Mouse (Mus musculus): ENCODE data around the gene Nap1l1. TPM values are rescaled to one million over a fixed set of nuclear protein-coding genes. Genes with fewer than 3 reads are reported as not detected.

The Nap1l1 gene
- polyA plus RNA-seq, 1 experiment from 2014 or later: 293 TPM

DNA sequence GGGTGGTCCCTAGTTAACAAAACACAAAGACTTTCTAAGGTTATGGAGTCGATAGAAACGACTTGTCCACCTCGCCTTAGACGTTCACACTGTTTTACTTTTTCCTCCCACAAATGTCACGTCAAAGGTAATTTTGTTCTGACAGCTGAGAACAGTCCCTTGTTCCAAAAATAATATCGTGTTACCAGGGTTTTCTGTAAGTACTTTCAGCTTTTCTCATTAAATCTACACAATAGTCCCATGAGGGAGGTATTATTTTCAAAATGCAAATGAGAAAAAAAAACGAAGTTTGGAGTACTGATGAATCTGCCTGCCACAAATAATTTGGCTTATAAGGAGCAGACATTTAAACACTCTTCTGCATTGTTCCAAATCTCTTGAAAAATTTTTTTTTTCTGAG, 14.9 kb upstream of the Nap1l1 start:
- ATAC-seq (ENCODE audit: insufficient number of reproducible peaks, insufficient read depth, low FRiP score, low TSS enrichment, low read depth): no peak
- H3K4me2 ChIP-seq: no peak overlapping the region
- no peak overlapping the region for H3K27ac ChIP-seq
- WGBS: 40% methylated on average over 7 of the region's 7 CpGs
- no peaks in the 10 kb centered on the region for H3K36me3 ChIP-seq
- no peak overlapping the region for H3K9ac ChIP-seq
- H3K4me3 ChIP-seq: no peak overlapping the region
- 0 out of 2 replicates have a peak, but pooled peaks cover 3% of the 10 kb centered on the region for H3K4me1 ChIP-seq
- H3K9me3 ChIP-seq: no peaks in the 10 kb centered on the region
- no peaks in the 10 kb centered on the region for H3K27me3 ChIP-seq

DNA sequence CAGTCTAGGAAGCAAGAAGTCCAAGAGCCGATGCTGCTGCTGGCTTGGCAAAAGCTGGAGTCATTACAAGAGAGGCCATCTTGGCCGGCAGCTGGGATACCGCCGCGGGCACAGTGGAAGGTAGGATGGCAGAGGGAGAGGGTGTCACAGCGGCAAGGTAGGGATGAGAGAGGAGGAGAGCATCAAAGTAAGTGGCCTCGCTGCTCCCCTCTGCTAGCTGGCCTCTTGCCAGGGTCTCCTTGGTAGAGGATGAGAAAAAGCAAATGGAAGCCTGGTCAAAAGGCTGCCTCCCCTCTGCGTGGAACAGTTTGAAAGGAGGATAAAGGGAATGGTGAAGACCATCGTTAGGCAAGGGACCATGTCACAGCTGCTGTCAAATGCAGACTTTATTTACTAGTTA, 14.0 kb upstream of the Nap1l1 start:
- Histone ChIP-seq H3K4me3 (no peak overlapping the region), H3K27ac (no peak overlapping the region), H3K9ac (no peak overlapping the region), H3K27me3 (no peaks in the 10 kb centered on the region), H3K9me3 (no peaks in the 10 kb centered on the region), H3K4me2 (no peak overlapping the region), H3K4me1 (0 out of 2 replicates have a peak, but pooled peaks cover 3% of the 10 kb centered on the region), H3K36me3 (no peaks in the 10 kb centered on the region)
- 80% methylated on average over 9 of the region's 9 CpGs for WGBS
- no peak; the same call in 1 of the 2 replicates for ATAC-seq (ENCODE audit: insufficient number of reproducible peaks, insufficient read depth, low FRiP score, low TSS enrichment, low read depth)

DNA sequence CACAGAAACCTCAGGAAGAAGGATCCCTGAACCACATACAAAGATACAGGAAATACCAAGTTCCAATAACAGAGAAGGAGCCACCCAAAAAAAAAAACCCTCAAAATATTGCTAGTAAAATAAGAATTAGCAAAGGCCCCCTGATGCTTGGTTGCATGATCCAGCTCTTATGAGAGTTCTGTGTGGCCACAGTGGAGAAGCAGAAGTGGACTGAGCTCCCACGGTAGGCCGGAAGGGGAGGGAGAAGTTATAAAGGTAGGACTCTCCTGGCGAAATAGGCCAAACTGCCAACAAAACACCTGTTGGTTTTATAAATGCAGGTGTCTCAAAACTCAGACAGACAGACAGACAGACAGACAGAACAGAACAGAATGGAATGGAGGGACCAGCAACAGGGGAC, 13.1 kb upstream of the Nap1l1 start:
- Histone ChIP-seq H3K27me3 (no peaks in the 10 kb centered on the region), H3K4me1 (0 out of 2 replicates have a peak, but pooled peaks cover 3% of the 10 kb centered on the region), H3K4me3 (no peak overlapping the region), H3K9me3 (no peaks in the 10 kb centered on the region), H3K9ac (no peak overlapping the region), H3K27ac (no peak overlapping the region), H3K4me2 (no peak overlapping the region), H3K36me3 (no peaks in the 10 kb centered on the region)
- ATAC-seq (ENCODE audit: insufficient number of reproducible peaks, insufficient read depth, low FRiP score, low TSS enrichment, low read depth): no peak
- 81% methylated on average over 3 of the region's 3 CpGs for WGBS

DNA sequence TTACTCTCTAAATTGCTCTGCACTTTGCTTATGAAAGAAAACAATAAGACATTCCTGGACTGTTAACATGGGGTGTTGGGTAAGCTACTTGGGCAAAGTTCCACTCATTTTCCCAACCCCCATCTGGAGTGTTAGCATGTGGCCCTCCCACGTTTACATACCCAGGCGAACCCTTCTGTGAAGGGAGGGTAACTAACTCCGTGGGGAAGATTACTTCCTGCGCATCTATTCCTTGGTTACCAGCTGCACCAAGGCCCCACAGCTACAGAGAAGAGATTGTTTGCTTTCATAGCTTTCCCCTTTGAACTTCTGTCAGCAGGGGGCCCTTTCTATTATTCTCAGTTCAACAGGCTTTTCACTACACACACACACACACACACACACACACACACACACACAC, 12.6 kb upstream of the Nap1l1 start:
- H3K27me3 ChIP-seq: no peaks in the 10 kb centered on the region
- 13% methylated on average over 4 of the region's 4 CpGs for WGBS
- H3K4me2 ChIP-seq: no peak overlapping the region
- H3K36me3 ChIP-seq: no peaks in the 10 kb centered on the region
- H3K4me3 ChIP-seq: no peak overlapping the region
- no peak for ATAC-seq (ENCODE audit: insufficient number of reproducible peaks, insufficient read depth, low FRiP score, low TSS enrichment, low read depth)
- no peaks in the 10 kb centered on the region for H3K9me3 ChIP-seq
- no peak overlapping the region for H3K9ac ChIP-seq
- no peak overlapping the region for H3K27ac ChIP-seq
- H3K4me1 ChIP-seq: 0 out of 2 replicates have a peak, but pooled peaks cover 3% of the 10 kb centered on the region

- no peak overlapping the region for H3K4me3 ChIP-seq
- no peak for ATAC-seq (ENCODE audit: insufficient number of reproducible peaks, insufficient read depth, low FRiP score, low TSS enrichment, low read depth)
- 92% methylated on average over 1 of the region's 1 CpGs for WGBS
Observed at GRCm38 (mm10) chr10:111464833-111465232, 8.2 kb upstream of the Nap1l1 start.

DNA sequence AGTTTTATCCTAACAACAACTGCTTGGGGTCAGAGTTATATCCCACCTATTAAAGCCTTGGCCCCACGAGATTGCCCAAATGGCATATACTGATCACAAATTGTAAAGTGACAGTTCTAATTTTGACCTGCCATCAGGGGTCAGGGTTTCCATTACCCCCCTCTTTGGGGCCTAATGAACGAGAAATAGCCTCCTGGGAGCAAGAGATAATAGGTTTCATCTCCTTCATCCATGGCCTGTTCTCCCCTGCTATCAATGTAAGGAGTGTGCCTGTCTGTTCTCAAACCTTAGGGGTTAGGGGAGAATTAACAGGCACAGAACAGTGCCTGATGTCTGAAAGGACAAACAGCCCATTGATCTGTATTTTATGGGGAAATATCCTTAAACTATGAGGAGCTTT, 7.6 kb upstream of the Nap1l1 start:
- no peak for ATAC-seq (ENCODE audit: insufficient number of reproducible peaks, insufficient read depth, low FRiP score, low TSS enrichment, low read depth)

More at GRCm38 (mm10) chr10:111464833-111465232, 8.2 kb upstream of the Nap1l1 start:
- Histone ChIP-seq H3K4me2 (no peak overlapping the region), H3K9me3 (no peaks in the 10 kb centered on the region), H3K36me3 (no peaks in the 10 kb centered on the region), H3K4me1 (no peaks in the 10 kb centered on the region), H3K27me3 (no peaks in the 10 kb centered on the region), H3K27ac (no peak overlapping the region), H3K9ac (no peak overlapping the region)

DNA sequence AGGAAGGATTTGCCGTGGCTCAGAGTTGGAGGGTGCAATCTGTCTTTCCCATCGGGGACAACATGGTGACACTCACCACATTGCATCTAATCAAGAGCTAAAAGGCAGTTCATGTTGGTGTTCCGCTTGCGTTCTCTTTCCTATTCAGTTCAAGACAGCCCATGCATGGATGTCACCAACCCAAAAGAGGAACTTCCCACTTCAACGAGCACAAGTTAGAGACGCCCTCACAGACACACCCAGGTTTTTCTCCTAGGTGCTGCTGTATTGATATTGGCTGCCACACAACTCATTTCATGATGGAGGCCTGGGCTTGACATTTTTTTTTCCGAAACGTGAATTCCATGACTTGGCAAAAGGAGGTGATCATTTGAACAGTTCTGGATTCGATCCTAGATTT, 1.9 kb upstream of the Nap1l1 start:
- no peaks in the 10 kb centered on the region for H3K27me3 ChIP-seq
- no peaks in the 10 kb centered on the region for H3K9me3 ChIP-seq
- H3K4me1 ChIP-seq: no peaks in the 10 kb centered on the region; the same call in none of the 2 replicates
- H3K4me2 ChIP-seq: no peak overlapping the region
- no peak overlapping the region for H3K9ac ChIP-seq
- 87% methylated on average over 9 of the region's 9 CpGs for WGBS
- no peak overlapping the region for H3K27ac ChIP-seq
- no peak overlapping the region for H3K4me3 ChIP-seq
- H3K36me3 ChIP-seq: no peaks in the 10 kb centered on the region
- no peak for ATAC-seq (ENCODE audit: insufficient number of reproducible peaks, insufficient read depth, low FRiP score, low TSS enrichment, low read depth)

More for the DNA sequence above, 7.6 kb upstream of the Nap1l1 start:
- Histone ChIP-seq H3K27me3 (no peaks in the 10 kb centered on the region), H3K9ac (no peak overlapping the region), H3K27ac (no peak overlapping the region), H3K4me1 (no peaks in the 10 kb centered on the region), H3K9me3 (no peaks in the 10 kb centered on the region), H3K36me3 (no peaks in the 10 kb centered on the region), H3K4me3 (no peak overlapping the region), H3K4me2 (no peak overlapping the region)
- WGBS: 38% methylated on average over 2 of the region's 2 CpGs

GRCm38 (mm10) chr10:111473511-111474371, 718 bp downstream of the Nap1l1 start:
- Histone ChIP-seq H3K36me3 (no peaks in the 10 kb centered on the region), H3K9me3 (no peaks in the 10 kb centered on the region), H3K27ac (peak overlapping the region; percentile 96), H3K4me2 (peak overlapping the region; percentile 65), H3K4me1 (peaks cover 3% of the 10 kb centered on the region), H3K9ac (peak overlapping the region; percentile 97), H3K4me3 (peak overlapping the region; percentile 97), H3K27me3 (no peaks in the 10 kb centered on the region)
- peak; percentile 60 for ATAC-seq (ENCODE audit: insufficient number of reproducible peaks, insufficient read depth, low FRiP score, low TSS enrichment, low read depth)
- under 1% methylated on average over 49 of the region's 58 CpGs for WGBS

- no peak overlapping the region for H3K4me3 ChIP-seq
- H3K4me1 ChIP-seq: peaks cover 9% of the 10 kb centered on the region
- no peaks in the 10 kb centered on the region for H3K9me3 ChIP-seq
- H3K4me2 ChIP-seq: peak overlapping the region; percentile 27
- peaks cover 8% of the 10 kb centered on the region; the same call in 1 of the 2 replicates for H3K36me3 ChIP-seq
- H3K9ac ChIP-seq: no peak overlapping the region
- no peak overlapping the region for H3K27ac ChIP-seq
- H3K27me3 ChIP-seq: no peaks in the 10 kb centered on the region
- WGBS: 48% methylated on average over 4 of the region's 4 CpGs
- ATAC-seq (ENCODE audit: insufficient number of reproducible peaks, insufficient read depth, low FRiP score, low TSS enrichment, low read depth): no peak
Observed at GRCm38 (mm10) chr10:111476301-111476700, 3.3 kb downstream of the Nap1l1 start.

- 84% methylated on average over 6 of the region's 6 CpGs for WGBS
- peaks cover 9% of the 10 kb centered on the region for H3K4me1 ChIP-seq
- H3K4me3 ChIP-seq: no peak overlapping the region
Observed at GRCm38 (mm10) chr10:111476989-111477510, 4.0 kb downstream of the Nap1l1 start.

GRCm38 (mm10) chr10:111479599-111479998, 6.6 kb downstream of the Nap1l1 start:
- Histone ChIP-seq H3K4me3 (no peak overlapping the region), H3K9me3 (no peaks in the 10 kb centered on the region), H3K27ac (no peak overlapping the region), H3K27me3 (no peaks in the 10 kb centered on the region), H3K9ac (no peak overlapping the region), H3K36me3 (peaks cover 38% of the 10 kb centered on the region), H3K4me2 (no peak overlapping the region), H3K4me1 (peaks cover 9% of the 10 kb centered on the region)
- ATAC-seq (ENCODE audit: insufficient number of reproducible peaks, insufficient read depth, low FRiP score, low TSS enrichment, low read depth): no peak
- 70% methylated on average over 5 of the region's 5 CpGs for WGBS

More at GRCm38 (mm10) chr10:111476989-111477510, 4.0 kb downstream of the Nap1l1 start:
- no peaks in the 10 kb centered on the region for H3K9me3 ChIP-seq
- no peak for ATAC-seq (ENCODE audit: insufficient number of reproducible peaks, insufficient read depth, low FRiP score, low TSS enrichment, low read depth)
- H3K27me3 ChIP-seq: no peaks in the 10 kb centered on the region
- no peak overlapping the region for H3K9ac ChIP-seq
- H3K36me3 ChIP-seq: peaks cover 15% of the 10 kb centered on the region
- H3K4me2 ChIP-seq: no peak overlapping the region
- no peak overlapping the region for H3K27ac ChIP-seq

DNA sequence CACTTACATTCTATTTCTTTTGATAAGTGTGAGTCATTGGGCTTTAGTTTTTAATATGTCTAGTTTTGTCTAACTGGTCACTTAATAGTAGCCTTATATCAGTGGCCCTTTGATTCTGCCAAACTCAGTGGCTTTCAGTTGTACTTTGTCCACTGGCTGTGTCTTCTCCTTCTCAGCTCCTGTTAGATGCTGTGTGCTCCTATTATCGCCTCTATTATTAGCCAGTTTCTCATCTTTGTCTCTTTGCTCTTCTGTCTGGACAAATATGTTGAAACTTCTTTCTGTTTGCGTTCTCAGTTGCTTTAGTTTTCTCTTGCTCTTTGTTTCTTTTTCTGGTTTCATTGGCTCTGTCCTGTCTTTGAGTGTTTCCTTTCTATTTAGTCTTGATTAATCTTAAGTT, 9.6 kb downstream of the Nap1l1 start:
- H3K4me3 ChIP-seq: no peak overlapping the region
- no peak overlapping the region for H3K27ac ChIP-seq
- H3K36me3 ChIP-seq: peaks cover 64% of the 10 kb centered on the region
- ATAC-seq (ENCODE audit: insufficient number of reproducible peaks, insufficient read depth, low FRiP score, low TSS enrichment, low read depth): no peak
- H3K27me3 ChIP-seq: no peaks in the 10 kb centered on the region
- H3K4me1 ChIP-seq: peaks cover 6% of the 10 kb centered on the region; the same call in 1 of the 2 replicates
- WGBS: 94% methylated on average over 2 of the region's 2 CpGs
- H3K4me2 ChIP-seq: no peak overlapping the region
- no peak overlapping the region for H3K9ac ChIP-seq
- no peaks in the 10 kb centered on the region for H3K9me3 ChIP-seq
